In the genomic region with DNA sequence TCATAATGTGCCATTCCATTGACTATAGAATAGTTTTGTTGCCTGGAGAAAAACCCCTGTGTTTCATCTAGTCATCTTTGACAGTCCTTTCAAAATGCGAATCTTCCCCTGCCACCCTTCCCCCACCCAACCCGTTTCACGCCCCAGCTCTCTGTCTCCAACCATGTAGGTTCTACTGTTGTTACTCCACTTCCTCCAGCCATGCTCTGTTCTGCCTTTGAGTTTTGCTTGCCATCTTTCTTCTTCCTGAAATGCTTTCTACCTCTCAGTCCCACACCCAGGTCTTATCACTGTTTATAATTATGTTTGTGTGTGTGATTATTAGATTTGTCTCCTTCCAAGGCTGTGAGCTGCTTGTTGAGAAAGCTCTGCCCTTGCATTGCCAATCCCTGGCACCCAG, we compare ENCODE assay signal across 19 mouse cellular contexts.
"Had no signal": no experiment of that assay in that cellular context is flagged by ENCODE, and none has a peak within 500 bp of the region (broad histone marks: within the 10 kb centered on the region; RNA-seq: fewer than 3 reads in every experiment).

No protein-coding gene starts in this region.

- H3K36me3 ChIP-seq: kidney, embryonic 15.5 days; limb, embryonic 12.5 days; liver, embryonic 13.5 days; lung, embryonic 15.5 days; midbrain, embryonic 15.5 days; neural tube, embryonic 12.5 days had no signal

- DNase-seq: kidney, adult 2 months; kidney, postnatal 25 days; layer of hippocampus, adult 9-11 months; layer of hippocampus, postnatal 36 days; liver; liver, embryonic 13.5 days; liver, postnatal 0 days; lung, postnatal 14 days; retina, postnatal 1 day; right cerebral cortex, postnatal 4 days had no signal

- H3K4me3 ChIP-seq: kidney, embryonic 15.5 days; limb, embryonic 12.5 days; liver, embryonic 13.5 days; lung, embryonic 15.5 days; megakaryocyte, embryonic 14.5 days; midbrain, embryonic 15.5 days; neural tube, embryonic 12.5 days had no signal

- H3K4me2 ChIP-seq: kidney, embryonic 15.5 days; limb, embryonic 12.5 days; liver, embryonic 13.5 days; lung, embryonic 15.5 days; midbrain, embryonic 11.5 days; midbrain, embryonic 15.5 days; neural tube, embryonic 12.5 days had no signal

- H3K27me3 ChIP-seq: kidney, embryonic 15.5 days; liver, embryonic 13.5 days; lung, embryonic 15.5 days; midbrain, embryonic 15.5 days; neural tube, embryonic 12.5 days had no signal

- H3K4me1 ChIP-seq: neural tube, embryonic 12.5 days had no signal

- H3K9me3 ChIP-seq: kidney, embryonic 15.5 days; limb, embryonic 12.5 days; liver, embryonic 13.5 days; lung, embryonic 15.5 days; megakaryocyte, embryonic 14.5 days; midbrain, embryonic 15.5 days; neural tube, embryonic 12.5 days had no signal

- ATAC-seq: intestine, embryonic 16.5 days; liver, postnatal 0 days; midbrain, embryonic 15.5 days had no signal

- H3K27ac ChIP-seq: kidney, embryonic 15.5 days; limb, embryonic 12.5 days; liver, embryonic 13.5 days; lung, embryonic 15.5 days; macrophage; midbrain, embryonic 15.5 days; neural tube, embryonic 12.5 days had no signal

- H3K9ac ChIP-seq: kidney, embryonic 15.5 days; limb, embryonic 12.5 days; liver, embryonic 13.5 days; liver, postnatal 0 days; lung, embryonic 15.5 days; midbrain, embryonic 15.5 days; neural tube, embryonic 12.5 days had no signal
